Mouse (Mus musculus): ENCODE results near the gene Cbfa2t2. TPM values are rescaled to one million over a fixed set of nuclear protein-coding genes. Genes with fewer than 3 reads are reported as not detected.
A peak's percentile ranks its signal among the peaks of the same experiment; 100 is the strongest.

The Cbfa2t2 gene
- polyA plus RNA-seq, 1 experiment from 2014 or later = 30.8 TPM

- H3K9ac ChIP-seq (ENCODE audit: low read length) = no peak overlapping the region
- H3K36me3 ChIP-seq (ENCODE audit: control insufficient read depth, insufficient read depth, low read length) = no peaks in the 10 kb centered on the region
- H3K4me3 ChIP-seq (ENCODE audit: control insufficient read depth in 1 of 2, insufficient read depth in 1 of 2, low read depth in 1 of 2, low read length in 2 of 2) = no peak overlapping the region
- H3K4me1 ChIP-seq (ENCODE audit: control insufficient read depth in 2 of 2, insufficient read depth in 2 of 2, low read length in 2 of 2) = no peaks in the 10 kb centered on the region
- ATAC-seq (ENCODE audit: insufficient number of reproducible peaks, insufficient read depth, low FRiP score, low read depth) = no peak
- WGBS = 87% methylated on average over 7 of the region's 7 CpGs
- no peaks in the 10 kb centered on the region for H3K27me3 ChIP-seq (ENCODE audit: control insufficient read depth, insufficient read depth, low read length)
- no peak overlapping the region for H3K27ac ChIP-seq (replicated peaks in 1 of 2; ENCODE audit: control insufficient read depth in 1 of 2, insufficient read depth in 1 of 2, low read depth in 2 of 2, low read length in 2 of 2)
- no peak overlapping the region for H3K4me2 ChIP-seq (ENCODE audit: low read length)
- H3K9me3 ChIP-seq (ENCODE audit: control insufficient read depth, low read length) = no peaks in the 10 kb centered on the region
Observed at GRCm38 (mm10) chr2:154418001-154418400, 18.3 kb upstream of the Cbfa2t2 start.

- ATAC-seq (ENCODE audit: insufficient number of reproducible peaks, insufficient read depth, low FRiP score, low read depth) = no peak
- Histone ChIP-seq H3K27ac (replicated peaks in 1 of 2; ENCODE audit: control insufficient read depth in 1 of 2, insufficient read depth in 1 of 2, low read depth in 2 of 2, low read length in 2 of 2) (no peak overlapping the region), H3K4me3 (ENCODE audit: control insufficient read depth in 1 of 2, insufficient read depth in 1 of 2, low read depth in 1 of 2, low read length in 2 of 2) (no peak overlapping the region), H3K4me1 (ENCODE audit: control insufficient read depth in 2 of 2, insufficient read depth in 2 of 2, low read length in 2 of 2) (no peaks in the 10 kb centered on the region), H3K36me3 (ENCODE audit: control insufficient read depth, insufficient read depth, low read length) (no peaks in the 10 kb centered on the region), H3K27me3 (ENCODE audit: control insufficient read depth, insufficient read depth, low read length) (no peaks in the 10 kb centered on the region), H3K4me2 (ENCODE audit: low read length) (no peak overlapping the region), H3K9ac (ENCODE audit: low read length) (no peak overlapping the region), H3K9me3 (ENCODE audit: control insufficient read depth, low read length) (no peaks in the 10 kb centered on the region)
- 81% methylated on average over 9 of the region's 9 CpGs for WGBS
Observed at GRCm38 (mm10) chr2:154419631-154420515, 16.4 kb upstream of the Cbfa2t2 start.

- peaks cover 0 to 1% of the 10 kb centered on the region in 2 experiments; a peak in 1 of 4 replicates for H3K4me1 ChIP-seq (ENCODE audit: control insufficient read depth in 2 of 2, insufficient read depth in 2 of 2, low read length in 2 of 2)
- no peak overlapping the region for H3K9ac ChIP-seq (ENCODE audit: low read length)
- ATAC-seq (ENCODE audit: insufficient number of reproducible peaks, insufficient read depth, low FRiP score, low read depth) = no peak
- H3K36me3 ChIP-seq (ENCODE audit: control insufficient read depth, insufficient read depth, low read length) = no peaks in the 10 kb centered on the region
- no peak overlapping the region for H3K4me2 ChIP-seq (ENCODE audit: low read length)
- 55% methylated on average over 7 of the region's 7 CpGs for WGBS
- no peak overlapping the region for H3K27ac ChIP-seq (replicated peaks in 1 of 2; ENCODE audit: control insufficient read depth in 1 of 2, insufficient read depth in 1 of 2, low read depth in 2 of 2, low read length in 2 of 2)
- 0 out of 2 replicates have a peak, but pooled peaks cover 3% of the 10 kb centered on the region for H3K9me3 ChIP-seq (ENCODE audit: control insufficient read depth, low read length)
- no peak overlapping the region for H3K4me3 ChIP-seq (ENCODE audit: control insufficient read depth in 1 of 2, insufficient read depth in 1 of 2, low read depth in 1 of 2, low read length in 2 of 2)
- no peaks in the 10 kb centered on the region for H3K27me3 ChIP-seq (ENCODE audit: control insufficient read depth, insufficient read depth, low read length)
Observed at GRCm38 (mm10) chr2:154420942-154421731, 15.1 kb upstream of the Cbfa2t2 start.

- H3K9me3 ChIP-seq (ENCODE audit: control insufficient read depth, low read length) = 0 out of 2 replicates have a peak, but pooled peaks cover 3% of the 10 kb centered on the region
- no peaks in the 10 kb centered on the region for H3K27me3 ChIP-seq (ENCODE audit: control insufficient read depth, insufficient read depth, low read length)
- no peak overlapping the region for H3K4me3 ChIP-seq (ENCODE audit: control insufficient read depth in 1 of 2, insufficient read depth in 1 of 2, low read depth in 1 of 2, low read length in 2 of 2)
- H3K4me1 ChIP-seq (ENCODE audit: control insufficient read depth in 2 of 2, insufficient read depth in 2 of 2, low read length in 2 of 2) = peaks cover 6 to 8% of the 10 kb centered on the region in 2 experiments; a peak in 2 of 4 replicates
- no peak overlapping the region for H3K9ac ChIP-seq (ENCODE audit: low read length)
- H3K36me3 ChIP-seq (ENCODE audit: control insufficient read depth, insufficient read depth, low read length) = no peaks in the 10 kb centered on the region
- H3K27ac ChIP-seq (replicated peaks in 1 of 2; ENCODE audit: control insufficient read depth in 1 of 2, insufficient read depth in 1 of 2, low read depth in 2 of 2, low read length in 2 of 2) = no peak overlapping the region
- ATAC-seq (ENCODE audit: insufficient number of reproducible peaks, insufficient read depth, low FRiP score, low read depth) = no peak
- no peak overlapping the region for H3K4me2 ChIP-seq (ENCODE audit: low read length)
- 73% methylated on average over 5 of the region's 5 CpGs for WGBS
Observed at GRCm38 (mm10) chr2:154422181-154422580, 14.1 kb upstream of the Cbfa2t2 start.

- H3K36me3 ChIP-seq (ENCODE audit: control insufficient read depth, insufficient read depth, low read length) = no peaks in the 10 kb centered on the region
- peaks cover 13 to 16% of the 10 kb centered on the region in 2 experiments for H3K4me1 ChIP-seq (ENCODE audit: control insufficient read depth in 2 of 2, insufficient read depth in 2 of 2, low read length in 2 of 2)
- no peak overlapping the region for H3K9ac ChIP-seq (ENCODE audit: low read length)
- ATAC-seq (ENCODE audit: insufficient number of reproducible peaks, insufficient read depth, low FRiP score, low read depth) = no peak
- H3K27ac ChIP-seq (replicated peaks in 1 of 2; ENCODE audit: control insufficient read depth in 1 of 2, insufficient read depth in 1 of 2, low read depth in 2 of 2, low read length in 2 of 2) = no peak overlapping the region
- 0 out of 2 replicates have a peak, but pooled peaks cover 3% of the 10 kb centered on the region for H3K9me3 ChIP-seq (ENCODE audit: control insufficient read depth, low read length)
- H3K27me3 ChIP-seq (ENCODE audit: control insufficient read depth, insufficient read depth, low read length) = no peaks in the 10 kb centered on the region
- no peak overlapping the region for H3K4me2 ChIP-seq (ENCODE audit: low read length)
- H3K4me3 ChIP-seq (ENCODE audit: control insufficient read depth in 1 of 2, insufficient read depth in 1 of 2, low read depth in 1 of 2, low read length in 2 of 2) = no peak overlapping the region
- 91% methylated on average over 2 of the region's 2 CpGs for WGBS
Observed at GRCm38 (mm10) chr2:154423548-154423947, 12.7 kb upstream of the Cbfa2t2 start.

- Histone ChIP-seq H3K9ac (ENCODE audit: low read length) (no peak overlapping the region), H3K4me3 (ENCODE audit: control insufficient read depth in 1 of 2, insufficient read depth in 1 of 2, low read depth in 1 of 2, low read length in 2 of 2) (no peak overlapping the region), H3K27ac (replicated peaks in 1 of 2; ENCODE audit: control insufficient read depth in 1 of 2, insufficient read depth in 1 of 2, low read depth in 2 of 2, low read length in 2 of 2) (no peak overlapping the region), H3K27me3 (ENCODE audit: control insufficient read depth, insufficient read depth, low read length) (no peaks in the 10 kb centered on the region), H3K4me1 (ENCODE audit: control insufficient read depth in 2 of 2, insufficient read depth in 2 of 2, low read length in 2 of 2) (peaks cover 13 to 16% of the 10 kb centered on the region in 2 experiments), H3K4me2 (ENCODE audit: low read length) (no peak overlapping the region), H3K9me3 (ENCODE audit: control insufficient read depth, low read length) (0 out of 2 replicates have a peak, but pooled peaks cover 3% of the 10 kb centered on the region), H3K36me3 (ENCODE audit: control insufficient read depth, insufficient read depth, low read length) (no peaks in the 10 kb centered on the region)
- 94% methylated on average over 3 of the region's 3 CpGs for WGBS
- no peak for ATAC-seq (ENCODE audit: insufficient number of reproducible peaks, insufficient read depth, low FRiP score, low read depth)
Observed at GRCm38 (mm10) chr2:154425522-154425921, 10.8 kb upstream of the Cbfa2t2 start.

GRCm38 (mm10) chr2:154426188-154426904, 9.9 kb upstream of the Cbfa2t2 start:
- peak; percentile 42; the same call in 1 of the 2 replicates for ATAC-seq (ENCODE audit: insufficient number of reproducible peaks, insufficient read depth, low FRiP score, low read depth)
- H3K36me3 ChIP-seq (ENCODE audit: control insufficient read depth, insufficient read depth, low read length) = no peaks in the 10 kb centered on the region
- 0 out of 2 replicates have a peak, but pooled peaks cover 3% of the 10 kb centered on the region for H3K9me3 ChIP-seq (ENCODE audit: control insufficient read depth, low read length)
- peaks cover 13 to 16% of the 10 kb centered on the region in 2 experiments for H3K4me1 ChIP-seq (ENCODE audit: control insufficient read depth in 2 of 2, insufficient read depth in 2 of 2, low read length in 2 of 2)
- peak overlapping the region; percentile 46 to 61 for H3K4me3 ChIP-seq (ENCODE audit: control insufficient read depth in 1 of 2, insufficient read depth in 1 of 2, low read depth in 1 of 2, low read length in 2 of 2)
- H3K9ac ChIP-seq (ENCODE audit: low read length) = peak overlapping the region; percentile 73
- 5% methylated on average over 24 of the region's 25 CpGs for whole genome bisulfite sequencing
- H3K27ac ChIP-seq (replicated peaks in 1 of 2; ENCODE audit: control insufficient read depth in 1 of 2, insufficient read depth in 1 of 2, low read depth in 2 of 2, low read length in 2 of 2) = peak overlapping the region; percentile 55 to 68
- H3K4me2 ChIP-seq (ENCODE audit: low read length) = peak overlapping the region; percentile 85
- H3K27me3 ChIP-seq (ENCODE audit: control insufficient read depth, insufficient read depth, low read length) = no peaks in the 10 kb centered on the region
